ENCODE assay signal across 8 mouse cellular contexts in genomic region chr7:75370595-75371519, GRCm38 (mm10).
DNase-seq lines count a peak whose midpoint lies in the region; ATAC-seq lines count a peak whose summit lies in the region.

No protein-coding gene starts in this region.

- H3K4me1 ChIP-seq in forebrain, embryonic 15.5 days, result peaks cover 3% of the 10 kb centered on the region; the same call in 1 of the 2 replicates
- no peaks in the 10 kb centered on the region for H3K4me1 ChIP-seq in liver, embryonic 16.5 days (ENCODE audit: control insufficient read depth, low read depth, low read length)
- no peaks in the 10 kb centered on the region for H3K4me1 ChIP-seq in neural tube, embryonic 11.5 days (ENCODE audit: control insufficient read depth, insufficient read depth, low read length)
- H3K4me1 ChIP-seq in stomach, embryonic 16.5 days (ENCODE audit: control insufficient read depth, insufficient read depth, low read length), result 0 out of 2 replicates have a peak, but pooled peaks cover 3% of the 10 kb centered on the region

- no peak overlapping the region for H3K9ac ChIP-seq in forebrain, embryonic 15.5 days (replicated peaks)
- H3K9ac ChIP-seq in liver, embryonic 16.5 days (ENCODE audit: low read depth, low read length), result no peak overlapping the region
- H3K9ac ChIP-seq in neural tube, embryonic 11.5 days (ENCODE audit: low read length), result no peak overlapping the region
- H3K9ac ChIP-seq in stomach, embryonic 16.5 days (ENCODE audit: low read length), result no peak overlapping the region

- H3K4me3 ChIP-seq in forebrain, embryonic 15.5 days, result no peak overlapping the region
- H3K4me3 ChIP-seq in liver, embryonic 16.5 days (ENCODE audit: low read depth, low read length), result no peak overlapping the region
- H3K4me3 ChIP-seq in neural tube, embryonic 11.5 days (ENCODE audit: low read depth, low read length), result no peak overlapping the region
- no peak overlapping the region for H3K4me3 ChIP-seq in stomach, embryonic 16.5 days (replicated peaks; ENCODE audit: low read length)

- no peaks in the 10 kb centered on the region for H3K36me3 ChIP-seq in forebrain, embryonic 15.5 days
- no peaks in the 10 kb centered on the region for H3K36me3 ChIP-seq in liver, embryonic 16.5 days (ENCODE audit: control insufficient read depth, insufficient read depth)
- H3K36me3 ChIP-seq in neural tube, embryonic 11.5 days (ENCODE audit: control insufficient read depth, insufficient read depth, low read length), result no peaks in the 10 kb centered on the region
- no peaks in the 10 kb centered on the region for H3K36me3 ChIP-seq in stomach, embryonic 16.5 days (ENCODE audit: control insufficient read depth, insufficient read depth, low read length)

- peak; percentile 89 for DNase-seq in CD4-positive, CD25-positive, alpha-beta regulatory T cell, adult 2 months (ENCODE audit: low read depth, low spot score)
- DNase-seq in heart, postnatal 14 days, result peak; percentile 83 to 89
- DNase-seq in kidney, postnatal 4 days, result peak; percentile 88 to 90
- DNase-seq in neural tube, embryonic 11.5 days (ENCODE audit: low spot score), result peak; percentile 77

- H3K27me3 ChIP-seq in forebrain, embryonic 15.5 days, result no peaks in the 10 kb centered on the region
- no peaks in the 10 kb centered on the region for H3K27me3 ChIP-seq in liver, embryonic 16.5 days (ENCODE audit: control insufficient read depth, insufficient read depth, low read depth, low read length)
- no peaks in the 10 kb centered on the region for H3K27me3 ChIP-seq in neural tube, embryonic 11.5 days (ENCODE audit: control insufficient read depth, insufficient read depth, low read length)
- H3K27me3 ChIP-seq in stomach, embryonic 16.5 days (ENCODE audit: control insufficient read depth, insufficient read depth, low read length), result no peaks in the 10 kb centered on the region

- ATAC-seq in cerebellum, adult (ENCODE audit: insufficient number of reproducible peaks, low FRiP score, low TSS enrichment), result peak; percentile 81
- ATAC-seq in forebrain, embryonic 15.5 days (replicated peaks), result peak; percentile 92
- peak; percentile 30 for ATAC-seq in liver, embryonic 16.5 days (ENCODE audit: low read depth)
- ATAC-seq in neural tube, embryonic 11.5 days (ENCODE audit: insufficient read depth, low FRiP score, low TSS enrichment), result peak; percentile 31; the same call in 1 of the 2 replicates
- ATAC-seq in stomach, embryonic 16.5 days (ENCODE audit: insufficient read depth, low FRiP score), result peak; percentile 82

- 50% methylated on average over 12 of the region's 12 CpGs for WGBS in forebrain, embryonic 15.5 days
- WGBS in liver, embryonic 16.5 days (ENCODE audit: insufficient replicate concordance), result 18% methylated on average over 12 of the region's 12 CpGs
- WGBS in neural tube, embryonic 11.5 days, result 56% methylated on average over 12 of the region's 12 CpGs
- WGBS in stomach, embryonic 16.5 days, result 34% methylated on average over 12 of the region's 12 CpGs

- intact Hi-C loops in heart, postnatal 14 days (cut with DNase I), result loop anchor here (1.0 to 10.0 kb wide), 5 partner anchors 61 to 371 kb away; no protein-coding TSS in a partner anchor

- H3K9me3 ChIP-seq in forebrain, embryonic 15.5 days, result no peaks in the 10 kb centered on the region
- H3K9me3 ChIP-seq in liver, embryonic 16.5 days (replicated peaks; ENCODE audit: control insufficient read depth, low read length), result no peaks in the 10 kb centered on the region
- H3K9me3 ChIP-seq in neural tube, embryonic 11.5 days (ENCODE audit: control insufficient read depth, low read length), result no peaks in the 10 kb centered on the region
- H3K9me3 ChIP-seq in stomach, embryonic 16.5 days (replicated peaks; ENCODE audit: control insufficient read depth, low read length), result no peaks in the 10 kb centered on the region

- H3K27ac ChIP-seq in forebrain, embryonic 15.5 days (replicated peaks), result no peak overlapping the region
- no peak overlapping the region for H3K27ac ChIP-seq in liver, embryonic 16.5 days (ENCODE audit: low read length)
- no peak overlapping the region for H3K27ac ChIP-seq in neural tube, embryonic 11.5 days (ENCODE audit: low read depth, low read length)
- 0 out of 2 replicates have a peak overlapping the region, but pooled peaks have one; percentile 8 for H3K27ac ChIP-seq in stomach, embryonic 16.5 days (ENCODE audit: low read length)

- H3K4me2 ChIP-seq in forebrain, embryonic 15.5 days (replicated peaks), result no peak overlapping the region
- no peak overlapping the region for H3K4me2 ChIP-seq in liver, embryonic 16.5 days (ENCODE audit: low read depth, low read length)
- H3K4me2 ChIP-seq in neural tube, embryonic 11.5 days (ENCODE audit: low read depth), result no peak overlapping the region
- H3K4me2 ChIP-seq in stomach, embryonic 16.5 days (ENCODE audit: low read depth, low read length), result no peak overlapping the region

Comparison
In these comparisons a context has a peak if more than half of its experiments do, and no peak if none do; other contexts are left out.
1. ATAC-seq: peak in every context shown above with its lines; median percentile 92 in forebrain, embryonic 15.5 days; 82 in stomach, embryonic 16.5 days; 81 in cerebellum, adult; 31 in neural tube, embryonic 11.5 days; 30 in liver, embryonic 16.5 days.